9 mouse cellular contexts compared by ENCODE assay signal in genomic region chr5:35348794-35349193, GRCm38 (mm10). TPM values are rescaled to one million over a fixed set of nuclear protein-coding genes. Genes with fewer than 3 reads are reported as not detected.
DNase-seq lines count a peak whose midpoint lies in the region; ATAC-seq lines count a peak whose summit lies in the region.
"Had no signal": no experiment of that assay in that cellular context is flagged by ENCODE, and none has a peak within 500 bp of the region (broad histone marks: within the 10 kb centered on the region; RNA-seq: fewer than 3 reads in every experiment).

No protein-coding gene starts in this region.

- H3K4me1 ChIP-seq in hindbrain, embryonic 11.5 days (replicated peaks; ENCODE audit: control insufficient read depth, insufficient read depth, low read length), result no peaks in the 10 kb centered on the region

- no peak overlapping the region for H3K27ac ChIP-seq in hindbrain, embryonic 11.5 days (ENCODE audit: low read depth, low read length)

- ATAC-seq in hindbrain, embryonic 11.5 days (ENCODE audit: low FRiP score), result no peak
- ATAC-seq in monocyte, adult 5-6 weeks (replicated peaks; ENCODE audit: insufficient number of reproducible peaks, low FRiP score, low TSS enrichment, poor library complexity, severe bottlenecking), result no peak

- no peaks in the 10 kb centered on the region for H3K27me3 ChIP-seq in hindbrain, embryonic 11.5 days (ENCODE audit: control insufficient read depth, insufficient read depth, low read length)

- no peak overlapping the region for H3K4me2 ChIP-seq in hindbrain, embryonic 11.5 days (replicated peaks; ENCODE audit: low read depth, low read length)

- H3K9ac ChIP-seq in hindbrain, embryonic 11.5 days (ENCODE audit: low read depth, low read length), result no peak overlapping the region

- H3K36me3 ChIP-seq in hindbrain, embryonic 11.5 days (ENCODE audit: control insufficient read depth, insufficient read depth, low read length), result no peaks in the 10 kb centered on the region

- no peak overlapping the region for H3K4me3 ChIP-seq in hindbrain, embryonic 11.5 days (ENCODE audit: low read depth, low read length)

- no peaks in the 10 kb centered on the region for H3K9me3 ChIP-seq in hindbrain, embryonic 11.5 days (ENCODE audit: control insufficient read depth, low read length)

- DNase-seq in Muller cell, postnatal 12 days (ENCODE audit: inconsistent ontology term), result peak; percentile 55
- peak; percentile 95 for DNase-seq in brain, adult 2 months (ENCODE audit: low read depth, low spot score)
- DNase-seq in fibroblast of lung, adult 2 months (ENCODE audit: low read depth), result peak; percentile 10
- peak; percentile 76 for DNase-seq in hindbrain, embryonic 11.5 days (ENCODE audit: low spot score)
- DNase-seq in layer of hippocampus, postnatal 14 days (ENCODE audit: low spot score in 2 of 2), result peak; percentile 77 to 89
- DNase-seq in lung, postnatal 4 days, result peak; percentile 31 to 55
- peak; percentile 59 to 74 for DNase-seq in right cerebral cortex, postnatal 36 days (ENCODE audit: low spot score in 2 of 2)

- 16% methylated on average over 3 of the region's 3 CpGs for WGBS in hindbrain, embryonic 11.5 days

RNA-seq across cellular contexts. Expression of gene Hmx1, which starts 40.1 kb away (rescaled TPM):
- 6.1 and 6.9 TPM in 2 replicates for polyA plus RNA-seq in hindbrain, embryonic 11.5 days (2014; fragmentation: Nextera tagmentation; extraction: Ambion mirVana)
- not detected for total RNA-seq in layer of hippocampus, postnatal 14 days (2021)
- total RNA-seq in monocyte, adult 5-6 weeks (2017), result not detected in 3 replicates
- total RNA-seq: hematopoietic stem cell, adult 5-6 weeks had no signal

Comparison
In these comparisons a context has a peak if more than half of its experiments do, and no peak if none do; other contexts are left out.
1. DNase-seq: peak in every context shown above with its lines; median percentile 95 in brain, adult 2 months; 83 in layer of hippocampus, postnatal 14 days; 76 in hindbrain, embryonic 11.5 days; 66 in right cerebral cortex, postnatal 36 days; 55 in Muller cell, postnatal 12 days; 43 in lung, postnatal 4 days; 10 in fibroblast of lung, adult 2 months.